Mouse (Mus musculus): ENCODE results near the gene Orai2.

- TF ChIP-seq CTCF (IDR thresholded peaks at IDR 0.05; ENCODE audit: extremely low read depth, insufficient read depth, insufficient read length, insufficient replicate concordance) (no peak), POLR2A (IDR thresholded peaks at IDR 0.05; ENCODE audit: low read depth, low read length) (no peak)
Observed at GRCm38 (mm10) chr5:136217932-136218381, 47.4 kb upstream of the Orai2 start.
